Mouse (Mus musculus) right cerebral cortex, adult 18-20 months (tissue): ENCODE results near the gene Plxna3.
A peak's percentile ranks its signal among the peaks of the same experiment; 100 is the strongest.
"Not testable (repeated sequence)": the region's sequence is repeated elsewhere in the genome, so short reads cannot be mapped to it uniquely, and the experiment has no call there.

Source experiments
- DNase-seq: peaks from one replicate; pipeline ENCODE4 v3.0.0; 2022; ENCODE audit warnings: mixed read lengths

Plxna3 gene

DNA sequence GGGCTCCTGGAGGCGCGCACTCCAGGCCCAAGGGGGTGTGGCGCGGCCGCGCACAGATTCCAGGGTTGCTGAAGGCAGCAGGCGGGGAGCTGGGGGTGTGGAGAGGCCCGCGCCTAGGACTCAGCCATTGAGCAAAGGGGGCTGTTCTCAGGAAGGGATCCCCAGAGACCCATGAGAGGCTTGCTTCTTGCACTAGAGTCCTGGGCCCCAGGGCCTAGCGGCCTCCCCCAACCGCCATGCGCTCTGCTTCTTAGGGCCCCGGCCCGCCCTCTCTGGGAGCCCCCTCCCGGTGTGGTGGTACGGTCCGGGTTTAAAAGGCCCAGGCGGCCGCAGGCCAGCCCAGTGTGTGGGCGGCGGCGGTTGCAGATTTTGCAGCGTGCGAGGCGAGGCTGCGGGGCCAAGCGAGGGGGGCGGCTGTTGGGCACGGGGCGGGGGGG is at the start of gene Plxna3:
Gene Plxna3, plus strand, starts transcription at position 342 of the 437 bp plus-strand sequence.
- DNase-seq, result peak; percentile 15

- DNase-seq, result no peak
Observed at GRCm38 (mm10) chrX:74281041-74281731, 47.7 kb upstream of the Plxna3 start.

- DNase-seq, result peak; percentile 60
Observed at GRCm38 (mm10) chrX:74281732-74282394, 47.0 kb upstream of the Plxna3 start, which contains the start of the genes Taz and Dnase1l1. TSS of gene Taz (plus strand) at chrX:74281912. TSS of gene Dnase1l1 (minus strand) at chrX:74282337.

GRCm38 (mm10) chrX:74282395-74283091 is 46.3 kb upstream of the Plxna3 start:
- DNase-seq, result peak; percentile 88

DNA sequence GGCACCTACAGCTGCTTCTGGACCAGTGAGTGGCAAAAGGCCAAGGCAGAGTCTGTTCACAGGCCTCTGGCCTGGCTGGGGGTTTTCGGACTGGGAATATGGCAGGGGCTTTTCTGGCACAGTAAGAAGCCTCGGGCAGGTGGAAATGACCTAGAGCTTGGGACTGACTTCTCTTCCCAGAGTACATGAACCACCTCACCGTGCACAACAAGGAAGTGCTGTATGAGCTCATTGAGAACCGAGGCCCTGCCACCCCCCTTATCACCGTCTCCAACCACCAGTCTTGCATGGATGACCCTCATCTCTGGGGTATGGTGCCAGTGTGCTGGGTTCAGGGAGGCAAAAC is 45.8 kb upstream of the Plxna3 start:
- no peak for DNase-seq

DNA sequence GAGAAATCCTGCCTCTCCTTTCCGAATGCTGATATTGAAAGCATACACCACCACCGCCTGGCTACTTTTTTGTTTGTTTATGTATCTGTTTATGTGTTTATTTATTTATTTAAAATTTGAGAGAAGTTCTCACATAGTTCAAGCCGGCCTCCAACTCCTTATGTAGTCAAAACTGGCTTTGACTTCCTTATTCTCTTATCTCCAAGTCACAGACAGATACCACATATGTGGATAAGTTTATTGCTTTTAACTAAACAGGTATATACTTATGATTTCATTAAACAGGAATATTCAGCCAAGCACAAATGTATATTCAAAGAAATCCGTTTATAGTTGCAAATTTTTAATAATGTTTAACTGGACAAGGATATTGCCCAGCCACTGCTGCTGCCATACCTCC is 35.4 kb upstream of the Plxna3 start:
- no peak for DNase-seq

GRCm38 (mm10) chrX:74296538-74297448 is 32.1 kb upstream of the Plxna3 start, which contains the start of gene Atp6ap1:
TSS of gene Atp6ap1 (plus strand) at chrX:74297097.
- DNase-seq, result peak; percentile 95

GRCm38 (mm10) chrX:74298348-74298747 is 30.5 kb upstream of the Plxna3 start:
- DNase-seq, result no peak

GRCm38 (mm10) chrX:74299721-74300120 is 29.1 kb upstream of the Plxna3 start:
- no peak for DNase-seq

GRCm38 (mm10) chrX:74304867-74305700 is 23.8 kb upstream of the Plxna3 start, which contains the start of gene Gdi1:
TSS of gene Gdi1 (plus strand) at chrX:74304998.
- DNase-seq, result peak; percentile 67

DNA sequence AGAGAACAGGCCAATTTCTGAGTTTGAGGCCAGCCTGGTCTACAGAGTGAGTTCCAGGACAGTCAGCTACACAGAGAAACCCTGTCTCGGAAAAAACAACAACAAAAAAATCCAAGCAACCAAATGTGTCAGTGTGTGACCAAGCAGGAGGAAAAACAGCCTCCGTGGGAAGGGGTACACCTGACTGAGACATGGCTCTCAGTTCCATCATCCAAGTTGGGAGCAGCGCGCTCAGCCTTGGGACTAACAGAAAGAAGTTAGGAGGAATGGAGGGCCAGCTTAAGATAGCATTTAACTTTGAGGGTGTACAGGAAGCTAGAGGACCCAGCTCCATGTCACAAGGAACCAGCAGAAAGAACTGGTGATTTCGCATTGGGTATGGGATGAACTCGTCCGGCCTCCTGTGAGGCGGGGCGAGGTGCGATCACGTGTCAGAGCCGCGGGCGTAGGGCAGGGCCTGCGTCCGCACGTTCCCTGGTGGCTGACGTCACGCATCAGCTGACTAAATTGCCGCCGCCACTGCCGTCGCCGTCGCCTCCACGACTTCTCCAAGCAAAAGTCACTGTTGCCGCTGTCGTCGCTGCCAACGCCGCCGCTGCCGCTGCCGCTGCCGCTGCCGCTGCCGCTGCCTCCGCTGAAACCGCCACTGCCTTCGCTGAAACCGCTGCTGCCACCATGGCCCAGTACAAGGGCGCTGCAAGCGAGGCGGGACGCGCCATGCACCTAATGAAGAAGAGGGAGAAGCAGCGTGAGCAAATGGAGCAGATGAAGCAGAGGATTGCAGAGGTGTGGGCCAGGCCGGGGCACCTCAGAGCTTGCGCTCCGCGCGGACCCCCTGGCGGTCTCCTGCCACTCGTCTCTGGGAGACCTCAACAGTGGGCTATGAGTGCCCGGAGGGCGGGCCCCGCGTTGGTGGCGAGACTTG is 16.1 kb upstream of the Plxna3 start, which contains the start of gene Fam50a:
Gene Fam50a, plus strand, starts transcription at position 494 of the 925 bp plus-strand sequence.
- DNase-seq, result peak; percentile 92

DNA sequence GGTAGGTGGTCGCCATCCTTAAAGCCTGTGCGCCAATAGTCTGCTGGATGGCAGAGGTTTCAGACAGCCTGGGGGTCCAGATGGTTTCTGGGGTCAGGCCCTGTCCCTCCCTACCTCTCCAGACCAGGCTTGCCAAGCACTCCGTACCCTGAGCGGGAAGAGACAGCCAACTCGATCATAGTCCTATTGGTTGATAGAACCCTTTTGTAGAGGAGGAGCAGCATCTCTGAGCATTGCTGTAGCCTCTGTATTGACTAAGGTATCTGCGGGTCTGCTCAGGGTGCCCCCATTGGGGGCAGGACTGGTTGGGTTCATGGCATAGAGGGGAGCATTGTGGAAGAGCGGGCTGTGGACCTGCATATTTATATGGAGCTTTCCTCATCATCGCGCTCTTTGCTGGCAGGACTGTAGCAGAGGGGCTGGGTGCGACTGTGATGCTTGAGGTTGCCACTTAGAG is 377 bp downstream of the Plxna3 start:
- no peak for DNase-seq

DNA sequence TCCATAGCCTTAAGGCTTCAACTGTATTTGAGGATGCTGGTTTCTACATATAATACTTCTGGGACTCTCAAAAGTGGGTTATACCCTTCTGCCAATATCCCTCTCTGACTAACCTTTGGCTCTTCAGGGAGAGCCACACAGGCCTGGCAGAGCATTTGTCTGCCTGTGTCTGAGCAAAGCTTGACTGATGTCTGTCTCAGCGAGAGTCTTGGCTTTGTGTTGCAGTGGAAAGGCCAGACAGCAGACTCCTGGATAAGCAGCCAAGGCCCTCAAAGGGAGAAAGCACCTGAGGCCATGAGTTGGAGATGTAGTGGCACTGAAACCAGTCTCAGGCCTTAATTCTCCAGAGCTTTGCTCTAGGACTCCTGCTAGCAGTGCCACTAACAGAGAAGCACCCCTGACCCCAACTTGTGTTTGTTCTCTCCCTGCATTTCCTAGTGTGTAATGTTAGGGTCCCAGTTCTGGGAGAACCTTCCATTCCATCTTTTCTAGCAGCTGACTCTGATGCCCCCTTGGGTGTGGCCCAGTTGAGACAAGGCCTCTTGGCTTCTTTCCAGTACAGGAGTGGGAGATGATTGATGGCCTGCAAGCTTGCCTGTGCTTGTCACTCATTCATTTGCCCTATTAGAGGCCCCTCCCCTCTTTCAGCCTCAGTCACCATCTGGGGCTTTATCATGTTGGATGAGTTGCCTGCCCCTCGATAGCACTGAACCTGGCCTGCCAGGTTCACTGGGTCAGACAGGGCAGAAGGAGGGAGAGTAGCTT is 1.5 kb downstream of the Plxna3 start:
- no peak for DNase-seq

- no peak for DNase-seq
Observed at GRCm38 (mm10) chrX:74352645-74353466, 24.0 kb downstream of the Plxna3 start.

DNA sequence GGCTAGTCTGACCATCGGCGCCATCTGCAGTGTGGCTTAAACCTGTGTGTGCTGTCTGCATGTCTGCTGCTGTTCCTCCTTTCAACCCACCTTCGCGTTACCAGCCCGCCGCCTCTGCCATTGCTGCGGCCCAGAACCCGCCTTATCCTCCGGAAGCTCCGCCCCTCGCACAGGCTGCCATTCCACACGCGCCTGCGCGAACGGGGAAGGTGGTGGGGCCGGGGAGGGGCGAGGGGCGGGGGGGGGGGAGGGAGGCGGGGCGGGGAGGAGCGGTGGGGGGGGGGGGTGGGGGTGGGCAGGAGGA is 24.6 kb downstream of the Plxna3 start, which contains the start of gene Lage3:
Gene Lage3, minus strand, starts transcription at position 152 of the 304 bp plus-strand sequence.
- DNase-seq, result peak; percentile 84

DNA sequence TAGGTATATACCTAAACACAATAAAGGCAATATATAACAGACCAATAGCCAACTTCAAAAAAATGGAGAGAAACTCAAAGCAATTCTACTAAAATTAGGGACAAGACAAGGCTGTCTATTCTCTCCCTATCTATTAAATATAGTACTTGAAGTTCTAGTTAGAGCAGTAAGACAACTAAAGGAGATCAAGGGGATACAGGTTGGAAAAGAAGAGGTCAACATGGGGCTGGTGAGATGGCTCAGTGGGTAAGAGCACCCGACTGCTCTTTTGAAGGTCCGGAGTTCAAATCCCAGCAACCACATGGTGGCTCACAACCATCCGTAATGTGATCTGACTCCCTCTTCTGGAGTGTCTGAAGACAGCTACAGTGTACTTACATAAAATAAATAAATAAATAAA is 28.2 kb downstream of the Plxna3 start:
- DNase-seq, result not testable (repeated sequence)

DNA sequence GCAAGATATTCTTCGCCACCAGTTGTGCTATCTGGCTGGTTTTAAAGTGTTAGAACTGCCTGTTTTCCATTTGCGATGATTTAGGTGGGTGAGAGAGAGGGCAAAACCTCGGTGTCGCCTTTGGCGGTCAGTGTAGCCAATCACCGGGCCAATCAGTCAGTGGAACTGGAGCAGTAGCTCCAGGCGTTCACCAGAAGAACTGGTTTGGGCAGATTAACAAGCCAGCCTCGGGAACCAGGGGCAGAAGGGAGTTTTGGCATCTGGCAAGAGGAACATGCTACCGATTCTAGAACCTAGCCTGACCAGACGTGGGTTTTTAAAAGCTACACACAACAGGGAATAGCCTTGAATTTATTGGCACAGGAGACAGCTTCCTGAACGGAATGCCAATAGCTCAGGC is 30.3 kb downstream of the Plxna3 start:
- no peak for DNase-seq

- no peak for DNase-seq
Observed at GRCm38 (mm10) chrX:74367512-74367911, 38.6 kb downstream of the Plxna3 start.
